Mouse (Mus musculus) thymus, postnatal 25 days (tissue): ENCODE measurements around the gene Ddx23.

ENCODE experiments used
- DNase-seq: peaks from one replicate; pipeline ENCODE4 v3.0.0; 2022

The Ddx23 gene

GRCm38 (mm10) chr15:98631493-98631892, 31.2 kb downstream of the Ddx23 start:
- peak; percentile 85 for DNase-seq

- DNase-seq = no peak
Measured at GRCm38 (mm10) chr15:98630540-98630939, 32.2 kb downstream of the Ddx23 start, which contains the start of gene Cacnb3. TSS of gene Cacnb3 (plus strand) at chr15:98630840.

DNA sequence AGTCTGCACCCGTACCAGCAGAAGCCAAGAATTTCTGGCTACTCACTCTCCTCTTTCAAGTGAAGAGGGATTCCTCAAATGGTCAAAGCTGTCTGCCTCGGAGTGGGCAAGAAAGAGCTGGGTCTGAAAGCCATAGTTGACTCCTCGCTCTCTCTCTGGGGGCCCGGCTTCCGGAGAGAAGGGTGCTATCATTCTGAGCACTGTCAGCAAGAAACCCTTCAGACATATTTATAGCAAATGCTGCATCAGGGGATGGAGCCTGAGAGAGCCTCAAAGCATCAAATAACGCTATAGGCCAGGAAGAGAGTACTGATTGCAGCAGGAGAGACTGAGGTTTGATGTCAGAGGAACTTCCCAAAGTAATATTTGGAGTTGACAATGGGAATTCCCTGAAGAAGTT, 33.2 kb downstream of the Ddx23 start:
- no peak for DNase-seq

GRCm38 (mm10) chr15:98628589-98629254, 34.0 kb downstream of the Ddx23 start:
- no peak for DNase-seq

- no peak for DNase-seq
Measured at GRCm38 (mm10) chr15:98626487-98627212, 36.0 kb downstream of the Ddx23 start.

DNA sequence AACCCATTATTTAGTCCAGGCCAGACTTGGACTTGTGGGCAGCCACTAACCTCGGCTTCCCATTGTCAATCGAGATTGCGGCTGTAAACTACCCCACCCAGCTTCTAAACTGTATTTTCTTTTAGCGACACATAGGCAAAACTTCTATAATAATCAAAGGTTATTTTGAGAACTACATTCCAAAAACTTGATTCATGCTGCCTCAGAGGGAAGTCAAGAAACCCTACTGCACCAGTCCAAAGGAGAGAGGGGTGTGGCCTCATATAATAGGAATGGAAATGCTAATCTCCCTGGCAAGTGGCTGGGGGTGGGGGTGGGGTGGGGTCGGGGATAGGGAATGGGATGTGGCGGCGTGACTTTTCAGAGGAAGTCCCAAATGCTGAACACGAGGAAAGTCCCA, 36.6 kb downstream of the Ddx23 start:
- no peak for DNase-seq

DNA sequence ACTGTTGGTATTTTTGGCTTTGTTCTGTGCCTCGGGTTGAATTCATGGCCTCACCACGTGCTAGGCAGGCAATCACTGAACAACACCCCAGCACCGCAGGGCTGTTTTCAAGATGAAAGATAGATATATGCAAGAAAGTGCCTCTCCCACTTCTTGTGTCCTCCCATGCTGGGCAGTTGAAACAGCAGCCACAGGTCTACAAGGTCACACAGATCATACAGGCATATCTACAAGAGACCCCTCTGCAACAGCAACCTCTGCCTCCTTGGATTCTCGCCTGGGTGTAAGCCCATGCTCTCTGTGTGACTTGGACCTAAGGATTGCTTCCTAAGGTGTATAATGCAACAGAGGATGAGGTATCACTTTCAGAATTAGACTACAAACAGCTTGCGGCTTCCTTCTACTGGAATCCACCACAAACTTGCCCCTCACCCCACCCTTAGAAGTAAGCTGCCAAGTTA, 39.3 kb downstream of the Ddx23 start:
- DNase-seq = peak; percentile 42

- DNase-seq = peak; percentile 41
Measured at GRCm38 (mm10) chr15:98622721-98623120, 40.0 kb downstream of the Ddx23 start.

DNA sequence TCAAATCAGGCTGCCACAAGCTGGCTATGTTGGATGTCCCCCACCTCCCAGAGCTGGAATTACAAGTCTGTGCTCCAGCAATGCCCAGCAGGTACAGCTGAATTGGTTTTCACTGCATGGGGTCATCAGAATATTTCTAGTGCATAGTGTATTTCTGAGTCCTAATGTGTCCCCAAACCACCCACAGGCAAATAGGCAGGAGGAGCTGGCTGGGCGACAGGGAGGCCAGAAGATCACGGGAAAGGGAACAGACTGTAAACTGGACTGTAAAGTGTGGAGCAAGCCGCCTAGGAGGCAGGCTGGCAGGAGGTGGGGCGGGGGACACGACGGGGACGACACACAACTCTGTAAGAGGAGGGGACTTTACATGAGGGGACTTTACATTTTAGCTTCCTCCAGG, 40.5 kb downstream of the Ddx23 start:
- DNase-seq = peak; percentile 31

- DNase-seq = peak; percentile 84
Measured at GRCm38 (mm10) chr15:98617176-98617537, 45.5 kb downstream of the Ddx23 start.

DNA sequence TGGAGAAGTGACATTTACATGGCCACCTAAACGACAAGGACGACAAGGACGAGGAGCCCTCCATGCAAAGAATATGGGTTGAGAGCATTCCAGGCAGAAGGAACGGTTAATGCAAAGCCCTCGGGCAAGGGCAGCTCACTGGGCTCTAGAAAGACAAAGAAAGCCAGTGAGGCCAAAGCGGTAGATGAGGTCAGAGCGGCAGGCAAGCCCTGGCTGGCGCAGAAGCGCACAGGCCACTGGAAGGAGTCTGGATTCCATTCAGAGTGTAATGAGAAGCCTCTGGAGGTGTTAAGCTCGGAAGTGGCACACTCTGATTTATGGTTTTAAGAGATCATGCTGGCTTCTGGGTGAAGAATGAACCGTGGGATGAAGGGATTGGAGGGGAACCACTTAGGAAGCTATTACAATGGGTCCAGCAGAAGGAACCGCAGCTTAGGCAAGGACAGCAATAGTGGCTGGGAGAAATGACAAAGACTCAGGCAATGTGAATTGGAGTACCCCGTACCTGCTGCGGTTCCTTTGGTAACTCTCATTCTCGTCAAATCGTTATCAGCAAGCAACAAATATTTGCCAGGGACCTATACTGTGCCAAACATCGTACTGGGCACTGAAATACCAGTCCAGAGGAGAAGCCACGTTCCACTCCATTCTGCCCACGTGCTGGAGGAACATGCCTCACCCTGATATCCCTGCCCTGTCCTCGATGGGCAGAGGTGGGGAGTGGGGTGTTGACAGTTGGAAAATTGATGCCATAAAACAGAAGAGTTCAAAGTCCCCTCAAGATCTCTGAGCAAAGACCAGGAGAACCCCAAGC, 46.1 kb downstream of the Ddx23 start:
- DNase-seq = no peak

GRCm38 (mm10) chr15:98615751-98616150, 46.9 kb downstream of the Ddx23 start:
- DNase-seq = no peak

DNA sequence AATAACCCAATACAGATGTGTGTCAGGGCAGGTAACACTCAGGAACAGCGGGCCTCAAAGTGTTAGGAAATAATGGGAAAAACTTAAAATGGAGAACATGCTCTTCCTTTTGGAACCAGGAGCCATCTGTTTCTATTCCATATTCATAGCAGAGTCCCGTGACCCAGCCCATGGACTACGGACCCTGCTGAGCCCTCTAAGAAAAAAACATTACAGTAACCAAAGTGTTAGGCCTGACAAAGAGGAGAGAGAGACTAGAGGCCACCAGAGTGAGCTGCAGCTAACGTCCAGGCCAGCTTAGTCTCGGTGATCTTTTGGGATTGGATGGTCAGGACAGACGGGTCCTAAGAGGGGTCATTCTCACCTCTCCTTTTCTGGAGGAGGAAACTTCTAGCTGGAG, 47.7 kb downstream of the Ddx23 start:
- no peak for DNase-seq

DNA sequence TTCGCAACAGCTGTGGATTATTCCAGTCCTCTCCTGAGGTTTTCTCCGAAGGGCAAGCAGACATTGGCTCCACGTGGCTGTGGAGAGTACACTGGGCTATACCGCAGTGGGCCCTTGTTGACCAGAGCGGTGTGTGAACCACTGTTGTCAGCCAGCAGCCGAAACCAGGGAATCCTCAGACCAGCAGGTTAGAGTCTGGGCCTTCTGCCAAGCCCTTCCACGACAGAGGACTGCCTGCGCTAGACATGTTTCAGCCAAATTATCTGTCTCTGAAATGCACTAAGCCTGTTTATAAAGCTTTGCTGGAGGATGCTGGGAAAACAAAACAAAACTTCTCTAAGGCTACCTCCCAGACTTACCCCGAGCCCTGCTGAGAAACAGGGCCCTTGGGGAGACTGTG, 48.1 kb downstream of the Ddx23 start:
- DNase-seq = no peak

DNA sequence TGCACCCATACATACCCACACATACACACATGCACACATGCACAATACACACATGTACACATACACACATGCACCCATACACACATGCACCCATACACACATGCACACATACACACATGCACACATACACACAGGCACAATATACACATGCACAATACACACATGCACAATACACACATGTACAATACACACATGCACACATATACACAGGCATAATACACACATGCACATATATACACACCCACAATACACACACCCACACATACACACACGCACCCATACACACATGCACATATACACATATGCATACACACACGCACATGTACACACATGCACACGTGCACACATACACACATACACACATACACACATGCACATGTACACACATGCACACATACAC, 50.5 kb downstream of the Ddx23 start:
- no peak for DNase-seq

DNA sequence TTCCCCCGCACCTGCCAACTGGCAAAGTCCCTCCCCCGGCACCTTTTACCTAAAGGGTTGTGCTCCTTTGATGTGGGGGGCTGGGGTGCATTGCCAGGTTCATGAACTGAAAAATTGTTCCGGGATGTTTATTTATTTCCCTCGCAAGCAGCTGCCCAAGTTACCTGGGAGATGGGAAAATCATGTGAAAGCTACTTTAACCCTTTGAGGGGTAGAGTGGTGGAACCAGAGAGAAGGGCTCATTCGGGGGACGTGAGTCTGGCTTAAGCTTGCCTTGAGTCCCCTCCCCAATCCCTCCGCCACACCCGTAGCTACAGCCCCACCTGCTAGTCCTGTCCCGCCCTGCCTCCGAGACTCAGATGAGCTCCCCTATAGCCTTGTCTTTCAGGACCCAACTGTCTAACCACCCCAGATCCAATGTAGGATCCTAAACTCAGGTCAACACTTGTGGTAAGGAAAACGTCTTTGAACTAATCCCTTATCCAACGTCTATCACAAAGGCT, 52.5 kb downstream of the Ddx23 start:
- peak; percentile 79 for DNase-seq

DNA sequence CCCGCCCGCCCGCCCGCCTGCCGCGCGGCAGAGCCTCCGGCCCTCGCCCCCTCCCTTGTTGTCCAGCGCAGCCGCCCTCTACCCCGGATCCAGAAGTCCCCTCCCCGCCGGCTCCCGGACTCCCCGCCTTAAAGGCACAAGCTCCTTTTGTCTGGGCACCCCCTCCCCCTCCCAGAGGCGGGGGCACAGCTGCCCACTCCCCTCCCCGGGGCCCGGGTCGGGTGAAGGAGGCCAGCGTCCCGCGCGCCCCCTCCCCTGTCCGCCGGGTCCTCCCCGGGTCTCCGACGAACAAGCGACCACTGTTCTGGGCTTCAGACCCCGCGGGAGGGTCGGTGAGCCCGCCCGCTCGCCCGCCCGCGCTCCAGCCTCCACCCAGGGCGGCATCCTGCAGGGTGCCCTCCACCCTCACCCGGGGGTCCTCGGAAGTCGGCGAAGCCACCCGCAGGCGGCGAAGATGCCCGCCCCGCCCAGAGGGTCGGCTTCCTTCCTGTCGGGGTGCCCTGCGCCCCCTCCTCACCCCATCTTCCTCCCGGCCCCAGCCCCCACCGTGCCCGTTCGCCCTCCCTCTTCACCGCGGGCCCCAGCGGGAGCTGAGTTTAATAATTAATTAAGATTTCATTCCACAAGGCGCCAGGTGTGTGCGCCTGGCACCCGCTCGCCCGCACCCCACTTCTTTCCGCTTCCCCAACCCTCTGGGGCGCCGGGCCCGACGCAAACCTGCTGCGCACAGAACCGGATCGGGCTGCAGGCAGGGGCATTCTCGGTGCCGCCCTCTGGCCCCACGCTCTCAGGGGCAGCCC, 53.2 kb downstream of the Ddx23 start, which contains the start of gene Adcy6:
Adcy6 (minus strand) TSS at position 746 of the 800 bp plus-strand sequence.
- DNase-seq = peak; percentile 85

DNA sequence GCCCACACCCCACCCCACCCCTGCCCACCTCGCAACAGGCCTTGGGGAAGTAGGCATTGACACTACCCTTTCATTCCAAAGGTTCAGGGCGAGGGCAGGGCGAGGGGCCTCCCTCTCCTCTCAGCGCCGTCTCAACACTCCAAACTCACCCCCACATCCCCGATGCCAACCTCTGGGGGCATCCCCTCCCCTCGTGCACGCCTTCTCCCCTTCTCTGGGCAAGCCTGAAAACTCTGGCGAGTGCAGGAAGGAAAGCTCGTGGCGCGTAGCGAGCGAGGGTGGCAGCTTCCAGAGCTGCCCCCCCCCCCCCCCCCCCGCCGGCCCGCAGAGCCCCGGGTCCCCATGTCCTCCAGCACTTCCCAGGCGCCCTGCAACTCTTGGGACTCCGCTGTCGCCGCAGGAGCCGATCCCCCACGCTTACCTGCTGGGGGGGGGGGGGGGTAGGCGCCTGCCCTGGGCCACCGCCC, 53.9 kb downstream of the Ddx23 start:
- DNase-seq = peak; percentile 55

DNA sequence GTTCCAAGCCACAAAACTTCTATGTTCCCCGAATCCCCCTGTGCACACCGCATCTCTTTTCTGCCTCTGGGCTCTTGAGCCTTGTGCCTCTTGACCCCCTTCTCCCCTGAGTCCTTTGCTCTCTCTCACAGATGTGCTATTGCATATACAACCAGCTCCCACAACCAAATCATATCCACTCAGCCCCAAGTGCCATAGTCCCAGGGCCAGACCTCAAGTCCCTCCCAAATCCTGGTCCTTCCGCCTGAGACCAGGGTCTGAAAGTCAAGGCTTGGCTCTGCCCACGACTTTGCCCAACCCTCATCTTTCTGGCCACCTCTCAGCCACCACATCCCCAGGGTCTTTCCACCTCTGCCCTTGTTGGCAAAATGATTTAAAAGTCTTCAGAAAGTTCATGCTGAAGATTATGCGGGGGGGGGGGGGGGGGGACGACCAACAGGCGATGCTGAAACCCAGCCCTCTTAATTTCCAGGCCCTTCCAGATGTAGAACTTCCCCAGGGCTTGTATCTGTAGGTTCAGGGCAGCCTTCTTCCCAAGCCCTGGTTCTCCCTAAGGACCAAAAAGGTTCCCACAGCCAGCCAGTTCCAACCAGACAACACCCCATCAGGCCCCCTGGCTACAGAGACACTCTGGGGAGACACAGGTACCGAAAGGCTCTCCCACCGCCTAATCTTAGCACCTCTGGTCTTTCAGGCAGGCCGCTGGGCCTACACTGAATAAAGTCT, 54.5 kb downstream of the Ddx23 start:
- DNase-seq = no peak

- no peak for DNase-seq
Measured at GRCm38 (mm10) chr15:98607557-98607956, 55.1 kb downstream of the Ddx23 start.

- DNase-seq = no peak
Measured at GRCm38 (mm10) chr15:98606739-98607138, 56.0 kb downstream of the Ddx23 start.
